Mouse (Mus musculus) intestine, embryonic 15.5 days (tissue): ENCODE data around the gene Spdye4a. TPM values are rescaled to one million over a fixed set of nuclear protein-coding genes. Genes with fewer than 3 reads are reported as not detected.

Source experiments
- ATAC-seq: fragments of 200-750 bp; cut with Nextera tagmentation; 2 replicates; pipeline ENCODE4 v1.8.0; 2017; ENCODE audit warnings: moderate TSS enrichment, moderate library complexity
- H3K27ac ChIP-seq: fragments of 300-500 bp; sonication (generic); 2 replicates; pipeline ENCODE4 v1.5.1; 2015; ENCODE audit warnings: mild to moderate bottlenecking, inconsistent platforms
- H3K27me3 ChIP-seq: fragments of 300-500 bp; sonication (generic); replicated peaks from 2 replicates; pipeline ENCODE4 v1.6.1; 2015; ENCODE audit warnings: inconsistent platforms
- H3K36me3 ChIP-seq: fragments of 300-500 bp; sonication (generic); 2 replicates; pipeline ENCODE4 v1.6.1; 2015; ENCODE audit warnings: inconsistent platforms
- H3K4me1 ChIP-seq: fragments of 300-500 bp; sonication (generic); replicated peaks from 2 replicates; pipeline ENCODE4 v1.6.1; 2015; ENCODE audit warnings: inconsistent platforms
- H3K4me2 ChIP-seq: fragments of 300-500 bp; sonication (generic); replicated peaks from 2 replicates; pipeline ENCODE4 v1.6.1; 2015; ENCODE audit warnings: mild to moderate bottlenecking, inconsistent platforms
- H3K4me3 ChIP-seq: fragments of 300-500 bp; sonication (generic); replicated peaks from 2 replicates; pipeline ENCODE4 v1.5.1; 2015; ENCODE audit warnings: inconsistent platforms
- H3K9ac ChIP-seq: fragments of 300-500 bp; sonication (generic); 2 replicates; pipeline ENCODE4 v1.6.1; 2015; ENCODE audit warnings: inconsistent platforms
- H3K9me3 ChIP-seq: fragments of 300-500 bp; sonication (generic); 2 replicates; pipeline ENCODE4 v1.6.1; 2016; ENCODE audit warnings: inconsistent platforms
- WGBS: fragments of 180-500 bp; shearing (Covaris S2); methylation state at CpG from one replicate; pipeline ENCODE4 v1.1.7; 2015; 5-methylcytosine and 5-hydroxymethylcytosine counted together
- polyA plus RNA-seq: library from polyadenylated mRNA; unstranded; fragments of >200 nt; fragmentation: Nextera tagmentation; extraction: Ambion mirVana; gene quantifications from 2 replicates; pipeline ENCODE4 v1.2.1, GENCODE M21; 2015

Spdye4a gene
- polyA plus RNA-seq, result not detected in 2 replicates

GRCm38 (mm10) chr5:143226790-143227189 lies at the start of gene Spdye4a:
Gene Spdye4a (minus strand): TSS chr5:143226890.
- Histone ChIP-seq H3K36me3 (no peaks in the 10 kb centered on the region), H3K9ac (no peak within 1 kb of the TSS), H3K27ac (no peak within 1 kb of the TSS), H3K4me3 (no peak within 1 kb of the TSS), H3K27me3 (no peaks in the 10 kb centered on the region), H3K9me3 (no peaks in the 10 kb centered on the region; the same call in 1 of the 2 replicates), H3K4me2 (no peak within 1 kb of the TSS), H3K4me1 (no peaks in the 10 kb centered on the region)
- 79% methylated on average over 3 of the region's 3 CpGs for WGBS
- ATAC-seq, result no peak

- Histone ChIP-seq H3K4me1 (peaks cover under 1% of the 10 kb centered on the region; the same call in 1 of the 2 replicates), H3K9me3 (no peaks in the 10 kb centered on the region), H3K9ac (no peak overlapping the region), H3K4me3 (no peak overlapping the region), H3K27me3 (peaks cover 8% of the 10 kb centered on the region; the same call in 1 of the 2 replicates), H3K27ac (no peak overlapping the region), H3K4me2 (no peak overlapping the region), H3K36me3 (no peaks in the 10 kb centered on the region)
- ATAC-seq, result no peak
- WGBS, result 59% methylated on average over 5 of the region's 5 CpGs
Measured at GRCm38 (mm10) chr5:143275761-143276160, 49.1 kb upstream of the Spdye4a start.

- ATAC-seq, result no peak
- 90% methylated on average over 16 of the region's 16 CpGs for WGBS
- Histone ChIP-seq H3K4me1 (peaks cover 11% of the 10 kb centered on the region; the same call in 1 of the 2 replicates), H3K4me2 (no peak overlapping the region), H3K27ac (no peak overlapping the region), H3K27me3 (peaks cover 2% of the 10 kb centered on the region; the same call in 1 of the 2 replicates), H3K4me3 (no peak overlapping the region), H3K9me3 (no peaks in the 10 kb centered on the region), H3K9ac (no peak overlapping the region), H3K36me3 (no peaks in the 10 kb centered on the region)
Measured at GRCm38 (mm10) chr5:143272540-143273330, 46.0 kb upstream of the Spdye4a start.

GRCm38 (mm10) chr5:143272108-143272507 lies 45.4 kb upstream of the Spdye4a start:
- WGBS, result 74% methylated on average over 3 of the region's 3 CpGs
- Histone ChIP-seq H3K36me3 (no peaks in the 10 kb centered on the region), H3K9me3 (no peaks in the 10 kb centered on the region), H3K4me3 (no peak overlapping the region), H3K9ac (no peak overlapping the region), H3K4me2 (no peak overlapping the region), H3K27me3 (no peaks in the 10 kb centered on the region), H3K27ac (no peak overlapping the region), H3K4me1 (peaks cover 11% of the 10 kb centered on the region; the same call in 1 of the 2 replicates)
- ATAC-seq, result no peak

- Histone ChIP-seq H3K4me2 (no peak overlapping the region), H3K36me3 (no peaks in the 10 kb centered on the region), H3K27ac (no peak overlapping the region), H3K9ac (no peak overlapping the region), H3K4me1 (peaks cover 11% of the 10 kb centered on the region; the same call in 1 of the 2 replicates), H3K4me3 (no peak overlapping the region), H3K27me3 (no peaks in the 10 kb centered on the region), H3K9me3 (no peaks in the 10 kb centered on the region)
- WGBS, result 85% methylated on average over 6 of the region's 6 CpGs
- no peak for ATAC-seq
Measured at GRCm38 (mm10) chr5:143271642-143272041, 45.0 kb upstream of the Spdye4a start.

- Histone ChIP-seq H3K27ac (peak overlapping the region; percentile 70; the same call in 1 of the 2 replicates), H3K36me3 (no peaks in the 10 kb centered on the region), H3K4me2 (peak overlapping the region; percentile 93), H3K4me3 (peak overlapping the region; percentile 94), H3K4me1 (peaks cover 11% of the 10 kb centered on the region; the same call in 1 of the 2 replicates), H3K9me3 (no peaks in the 10 kb centered on the region), H3K9ac (peak overlapping the region; percentile 93), H3K27me3 (no peaks in the 10 kb centered on the region)
- no peak; the same call in none of the 2 replicates for ATAC-seq
- WGBS, result 3% methylated on average over 12 of the region's 12 CpGs
Measured at GRCm38 (mm10) chr5:143270151-143270519, 43.4 kb upstream of the Spdye4a start.

- WGBS, result 0% methylated on average over 79 of the region's 79 CpGs
- Histone ChIP-seq H3K4me1 (peaks cover 11% of the 10 kb centered on the region; the same call in 1 of the 2 replicates), H3K27me3 (no peaks in the 10 kb centered on the region), H3K4me3 (peak within 1 kb of the TSS; percentile 94), H3K9ac (peak within 1 kb of the TSS; percentile 93), H3K4me2 (peak within 1 kb of the TSS; percentile 93), H3K27ac (peak within 1 kb of the TSS; percentile 70), H3K36me3 (no peaks in the 10 kb centered on the region), H3K9me3 (no peaks in the 10 kb centered on the region)
- ATAC-seq, result peak; percentile 92
Measured at GRCm38 (mm10) chr5:143269363-143270150, 42.9 kb upstream of the Spdye4a start, which contains the start of gene Zfp316. Gene Zfp316 (minus strand): TSS chr5:143270022.

GRCm38 (mm10) chr5:143268985-143269362 lies 42.3 kb upstream of the Spdye4a start:
- no peaks in the 10 kb centered on the region for H3K27me3 ChIP-seq
- peaks cover 11% of the 10 kb centered on the region; the same call in 1 of the 2 replicates for H3K4me1 ChIP-seq
- ATAC-seq, result no peak; the same call in 1 of the 2 replicates
- peak overlapping the region; percentile 93 for H3K9ac ChIP-seq
- 31% methylated on average over 8 of the region's 8 CpGs for WGBS
- H3K36me3 ChIP-seq, result no peaks in the 10 kb centered on the region
- H3K4me2 ChIP-seq, result peak overlapping the region; percentile 93
- peak overlapping the region; percentile 94 for H3K4me3 ChIP-seq
- H3K27ac ChIP-seq, result no peak overlapping the region
- no peaks in the 10 kb centered on the region for H3K9me3 ChIP-seq

GRCm38 (mm10) chr5:143266794-143267193 lies 40.1 kb upstream of the Spdye4a start:
- WGBS, result 86% methylated on average over 6 of the region's 6 CpGs
- Histone ChIP-seq H3K9me3 (no peaks in the 10 kb centered on the region), H3K4me2 (no peak overlapping the region), H3K36me3 (0 out of 2 replicates have a peak, but pooled peaks cover 4% of the 10 kb centered on the region), H3K27ac (no peak overlapping the region), H3K27me3 (no peaks in the 10 kb centered on the region), H3K4me3 (no peak overlapping the region), H3K9ac (no peak overlapping the region), H3K4me1 (peaks cover 11% of the 10 kb centered on the region; the same call in 1 of the 2 replicates)
- ATAC-seq, result no peak

- H3K4me1 ChIP-seq, result peaks cover 6% of the 10 kb centered on the region; the same call in 1 of the 2 replicates
- H3K27ac ChIP-seq, result no peak overlapping the region
- H3K27me3 ChIP-seq, result no peaks in the 10 kb centered on the region
- 46% methylated on average over 1 of the region's 1 CpGs for WGBS
- peaks cover 4% of the 10 kb centered on the region; the same call in 1 of the 2 replicates for H3K36me3 ChIP-seq
- H3K4me3 ChIP-seq, result no peak overlapping the region
- no peak for ATAC-seq
- no peaks in the 10 kb centered on the region for H3K9me3 ChIP-seq
- H3K4me2 ChIP-seq, result no peak overlapping the region
- H3K9ac ChIP-seq, result no peak overlapping the region
Measured at GRCm38 (mm10) chr5:143265409-143265808, 38.7 kb upstream of the Spdye4a start.

- 89% methylated on average over 10 of the region's 10 CpGs for WGBS
- Histone ChIP-seq H3K4me3 (no peak overlapping the region), H3K36me3 (peaks cover 4% of the 10 kb centered on the region; the same call in 1 of the 2 replicates), H3K9ac (no peak overlapping the region), H3K27ac (no peak overlapping the region), H3K27me3 (no peaks in the 10 kb centered on the region), H3K4me2 (no peak overlapping the region), H3K4me1 (0 out of 2 replicates have a peak, but pooled peaks cover 3% of the 10 kb centered on the region), H3K9me3 (no peaks in the 10 kb centered on the region)
- no peak for ATAC-seq
Measured at GRCm38 (mm10) chr5:143264689-143265088, 38.0 kb upstream of the Spdye4a start.

GRCm38 (mm10) chr5:143261636-143262035 lies 34.9 kb upstream of the Spdye4a start:
- Histone ChIP-seq H3K4me1 (no peaks in the 10 kb centered on the region), H3K27me3 (peaks cover 13% of the 10 kb centered on the region), H3K9ac (no peak overlapping the region), H3K9me3 (no peaks in the 10 kb centered on the region), H3K27ac (no peak overlapping the region), H3K4me2 (no peak overlapping the region), H3K4me3 (no peak overlapping the region), H3K36me3 (peaks cover 4% of the 10 kb centered on the region; the same call in 1 of the 2 replicates)
- no peak for ATAC-seq
- 93% methylated on average over 8 of the region's 8 CpGs for WGBS
